Mouse (Mus musculus) kidney, postnatal 0 days (tissue): ENCODE measurements around the gene Klhdc2. TPM values are rescaled to one million over a fixed set of nuclear protein-coding genes. Genes with fewer than 3 reads are reported as not detected.

ENCODE experiments used
- ATAC-seq: fragments of 200-750 bp; cut with Nextera tagmentation; replicated peaks from 2 replicates; pipeline ENCODE4 v1.8.0; 2017; ENCODE audit warnings: low read depth, moderate number of reproducible peaks, moderate TSS enrichment, moderate library complexity; ENCODE audit not compliant: low FRiP score
- DNase-seq: peaks from one replicate; pipeline ENCODE4 v3.0.0-alpha.2; 2016; ENCODE audit warnings: low spot score
- H3K27ac ChIP-seq: fragments of 300-500 bp; sonication (generic); 2 replicates; pipeline ENCODE4 v1.5.1; 2014; ENCODE audit warnings: mild to moderate bottlenecking
- H3K27me3 ChIP-seq: fragments of 300-500 bp; sonication (generic); 2 replicates; pipeline ENCODE4 v1.6.1; 2014; ENCODE audit warnings: low read length, mixed read lengths; ENCODE audit not compliant: insufficient read depth
- H3K36me3 ChIP-seq: fragments of 300-500 bp; sonication (generic); 2 replicates; pipeline ENCODE4 v1.6.1; 2014; ENCODE audit warnings: low read length, mixed read lengths; ENCODE audit not compliant: insufficient read depth
- H3K4me1 ChIP-seq: fragments of 300-500 bp; sonication (generic); replicated peaks from 2 replicates; pipeline ENCODE4 v1.6.1; 2014; ENCODE audit warnings: antibody characterized with exemption, low read length, mixed read lengths; ENCODE audit not compliant: insufficient read depth
- H3K4me2 ChIP-seq: fragments of 300-500 bp; sonication (generic); 2 replicates; pipeline ENCODE4 v1.6.1; 2014; ENCODE audit warnings: mild to moderate bottlenecking, low read length, moderate library complexity, mixed read lengths
- H3K4me3 ChIP-seq: fragments of 300-500 bp; sonication (generic); replicated peaks from 2 replicates; pipeline ENCODE4 v1.5.1; 2014; ENCODE audit warnings: low read depth, low read length
- H3K9ac ChIP-seq: fragments of 300-500 bp; sonication (generic); 2 replicates; pipeline ENCODE4 v1.6.1; 2014; ENCODE audit warnings: low read depth, low read length
- H3K9me3 ChIP-seq: fragments of 300-500 bp; sonication (generic); replicated peaks from 2 replicates; pipeline ENCODE4 v1.6.1; 2016; ENCODE audit warnings: low read length, inconsistent platforms, mixed read lengths
- CTCF ChIP-seq: IDR thresholded peaks from 2 replicates; pipeline ENCODE4 v1.5.1; 2016; ENCODE audit warnings: antibody characterized with exemption, low read depth, mild to moderate bottlenecking, moderate library complexity
- WGBS: fragments of 180-500 bp; shearing (Covaris S2); extraction: QIAGEN DNeasy Blood & Tissue Kit; methylation state at CpG from one replicate; pipeline ENCODE4 v1.1.7; 2014; 5-methylcytosine and 5-hydroxymethylcytosine counted together
- polyA plus RNA-seq: library from polyadenylated mRNA; unstranded; fragments of >200 nt; fragmentation: Nextera tagmentation; extraction: Ambion mirVana; gene quantifications from 2 replicates; pipeline ENCODE4 v1.2.1, GENCODE M21; 2015

Gene Klhdc2
- polyA plus RNA-seq, 1 experiment from 2014 or later = 141 TPM

DNA sequence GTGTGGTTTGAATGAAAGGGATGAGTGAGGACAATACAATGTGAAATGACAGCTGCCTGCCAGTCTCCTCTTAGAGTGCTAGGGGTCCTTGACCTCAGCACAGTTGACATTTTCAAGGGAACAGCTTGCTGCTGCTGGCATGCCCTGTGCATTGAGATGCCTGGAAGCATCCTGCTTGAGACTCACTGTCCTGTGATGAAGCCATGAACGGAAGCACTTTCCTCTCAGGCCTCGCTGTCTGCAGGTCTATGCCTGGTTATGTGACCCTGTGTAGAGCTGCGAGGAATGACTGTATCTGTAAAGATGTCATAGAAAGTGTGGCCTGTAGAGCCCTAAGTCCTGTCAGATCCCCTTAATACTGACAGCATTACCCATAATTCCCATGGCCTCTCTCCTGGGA lies 31.4 kb upstream of the Klhdc2 start:
- Histone ChIP-seq H3K27me3 (no peaks in the 10 kb centered on the region), H3K9me3 (no peaks in the 10 kb centered on the region), H3K27ac (no peak overlapping the region), H3K4me1 (no peaks in the 10 kb centered on the region), H3K4me2 (no peak overlapping the region), H3K36me3 (no peaks in the 10 kb centered on the region), H3K4me3 (no peak overlapping the region), H3K9ac (no peak overlapping the region)
- no peak for TF ChIP-seq CTCF
- WGBS = 88% methylated on average over 3 of the region's 3 CpGs
- DNase-seq (no peak), ATAC-seq (no peak)

DNA sequence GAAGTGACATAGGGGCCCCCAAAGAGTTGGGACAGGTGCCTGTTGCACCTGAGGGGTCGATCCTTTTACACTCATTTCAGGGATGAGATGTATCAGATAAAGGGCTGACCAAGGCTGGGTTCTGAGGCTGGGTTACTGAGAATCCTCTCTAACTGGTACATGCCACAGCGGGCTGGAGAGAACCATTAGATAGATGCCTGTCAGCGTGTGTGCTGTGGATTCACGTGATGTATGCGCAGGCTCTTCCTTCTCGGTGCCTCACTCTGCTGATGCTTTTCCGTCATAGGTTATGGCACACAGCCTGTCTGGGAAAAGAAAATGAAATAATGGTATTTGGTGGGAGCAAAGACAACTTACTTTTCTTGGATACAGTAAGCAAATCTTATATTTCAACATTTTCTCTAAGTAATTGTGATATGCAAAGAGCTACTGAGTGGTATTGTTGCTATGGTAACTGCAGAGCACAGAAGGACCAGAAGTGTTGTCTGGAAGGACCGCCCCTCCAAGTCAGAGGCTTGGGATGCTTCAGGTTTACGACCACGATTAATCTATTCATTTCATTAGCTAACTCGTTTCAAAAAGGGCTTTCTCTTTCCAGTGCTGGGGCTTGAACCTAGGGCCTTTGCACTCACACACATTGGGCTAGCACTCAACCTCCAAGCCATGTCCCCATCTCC lies 28.4 kb upstream of the Klhdc2 start:
- Histone ChIP-seq H3K4me3 (no peak overlapping the region), H3K4me2 (no peak overlapping the region), H3K36me3 (no peaks in the 10 kb centered on the region), H3K27me3 (no peaks in the 10 kb centered on the region), H3K9me3 (no peaks in the 10 kb centered on the region), H3K9ac (no peak overlapping the region), H3K27ac (no peak overlapping the region), H3K4me1 (no peaks in the 10 kb centered on the region)
- ATAC-seq (no peak), DNase-seq (no peak)
- WGBS = 77% methylated on average over 11 of the region's 11 CpGs
- TF ChIP-seq CTCF = no peak

DNA sequence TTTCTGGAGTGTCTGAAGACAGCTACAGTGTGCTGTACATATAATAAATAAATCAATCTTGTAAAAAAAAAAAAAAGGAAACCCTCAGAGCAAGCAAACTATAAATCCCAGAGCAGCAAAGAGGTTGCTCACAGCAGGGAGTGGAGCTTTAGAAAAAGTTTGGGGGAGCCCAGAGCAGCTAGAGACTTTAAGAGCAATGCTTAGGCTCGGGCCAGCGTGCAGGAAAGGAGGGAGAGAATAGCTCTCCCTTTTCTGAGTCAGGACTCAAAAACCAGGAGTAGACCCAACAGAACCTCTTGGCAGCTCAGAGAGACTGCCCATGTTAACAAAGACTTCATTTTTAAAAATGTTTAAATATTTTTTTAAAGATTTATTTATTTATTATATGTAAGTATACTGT lies 27.5 kb upstream of the Klhdc2 start:
- ATAC-seq = no peak

DNA sequence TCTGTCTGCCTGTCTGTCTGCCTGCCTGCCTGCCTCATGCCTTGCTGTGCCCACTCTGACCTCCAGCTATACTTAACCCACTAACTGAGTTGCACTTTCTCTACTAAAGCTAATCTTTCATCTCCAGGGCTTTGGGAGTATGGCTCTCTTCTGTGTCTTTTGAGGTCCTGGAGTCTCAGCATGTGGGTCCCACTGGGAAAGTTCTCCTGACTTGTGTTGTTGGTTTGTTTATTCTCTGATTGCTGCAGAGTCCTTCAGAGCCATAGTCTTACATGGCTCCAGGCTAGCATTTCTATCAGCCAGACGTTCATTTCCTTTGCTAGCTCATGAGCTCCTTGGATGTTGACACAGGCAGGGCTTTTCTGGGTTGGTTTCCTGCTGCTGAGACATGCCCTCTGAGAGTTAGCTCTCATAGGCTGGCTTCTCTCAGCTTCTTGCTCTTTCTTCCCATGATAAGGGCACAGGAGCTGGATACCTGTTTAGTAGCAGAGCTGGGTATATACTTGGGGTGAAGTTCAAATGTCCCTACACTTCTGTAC lies 16.5 kb upstream of the Klhdc2 start:
- H3K9me3 ChIP-seq = no peaks in the 10 kb centered on the region
- TF ChIP-seq CTCF = no peak
- no peak overlapping the region for H3K27ac ChIP-seq
- ATAC-seq (no peak), DNase-seq (no peak)
- no peaks in the 10 kb centered on the region for H3K4me1 ChIP-seq
- H3K27me3 ChIP-seq = no peaks in the 10 kb centered on the region
- WGBS = 33% methylated on average over 1 of the region's 1 CpGs
- H3K9ac ChIP-seq = no peak overlapping the region
- no peak overlapping the region for H3K4me3 ChIP-seq
- no peaks in the 10 kb centered on the region for H3K36me3 ChIP-seq
- H3K4me2 ChIP-seq = no peak overlapping the region

More for the DNA sequence above, 27.5 kb upstream of the Klhdc2 start:
- Histone ChIP-seq H3K36me3 (no peaks in the 10 kb centered on the region), H3K4me3 (no peak overlapping the region), H3K4me2 (no peak overlapping the region), H3K9me3 (no peaks in the 10 kb centered on the region), H3K27me3 (no peaks in the 10 kb centered on the region), H3K27ac (no peak overlapping the region), H3K4me1 (no peaks in the 10 kb centered on the region), H3K9ac (no peak overlapping the region)
- no peak for TF ChIP-seq CTCF
- no peak for DNase-seq
- 79% methylated on average over 2 of the region's 2 CpGs for WGBS

DNA sequence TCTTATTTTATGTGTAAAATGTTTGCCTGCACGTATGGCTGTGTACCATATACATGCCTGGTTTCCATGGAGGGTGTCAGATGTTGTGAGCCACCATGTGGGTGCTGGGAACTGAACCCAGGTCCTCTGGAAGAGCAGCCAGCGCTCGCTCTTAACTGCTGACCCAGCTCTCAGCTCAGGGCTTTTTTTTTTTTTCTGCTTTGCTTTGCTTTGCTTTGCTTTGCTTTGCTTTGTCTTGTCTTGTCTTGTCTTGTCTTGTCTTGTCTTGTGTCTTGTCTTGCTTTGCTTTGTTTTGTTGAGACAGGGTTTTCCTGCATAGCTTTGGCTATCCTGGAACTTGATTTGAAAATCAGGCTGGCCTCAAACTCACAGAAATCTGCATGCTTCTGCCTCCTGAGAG lies 15.6 kb upstream of the Klhdc2 start:
- Histone ChIP-seq H3K36me3 (no peaks in the 10 kb centered on the region), H3K9me3 (no peaks in the 10 kb centered on the region), H3K27me3 (no peaks in the 10 kb centered on the region), H3K4me3 (no peak overlapping the region), H3K9ac (no peak overlapping the region), H3K4me2 (no peak overlapping the region), H3K27ac (no peak overlapping the region), H3K4me1 (no peaks in the 10 kb centered on the region)
- no peak for TF ChIP-seq CTCF
- no peak for DNase-seq
- no peak for ATAC-seq
- 91% methylated on average over 3 of the region's 3 CpGs for WGBS

DNA sequence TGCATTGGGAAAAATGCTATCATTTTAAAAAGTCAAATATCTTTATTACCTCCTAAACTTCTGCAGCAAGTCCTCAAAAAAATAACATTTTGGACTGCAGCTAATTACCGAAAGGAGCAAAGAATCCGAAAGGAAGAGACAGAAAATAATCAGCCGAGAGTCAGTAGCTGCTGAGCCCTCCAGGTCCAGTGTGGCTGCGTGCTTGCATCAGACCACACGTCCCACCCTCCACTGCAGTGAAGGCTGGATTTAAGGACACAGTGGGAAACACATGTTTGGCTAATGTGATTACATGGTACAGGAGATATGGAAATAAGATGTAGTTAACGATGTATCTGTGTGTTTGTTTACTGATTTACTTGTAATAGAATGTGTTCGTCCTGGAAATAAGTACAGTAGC lies 13.3 kb upstream of the Klhdc2 start:
- Histone ChIP-seq H3K4me3 (no peak overlapping the region), H3K4me1 (no peaks in the 10 kb centered on the region), H3K27me3 (no peaks in the 10 kb centered on the region), H3K36me3 (no peaks in the 10 kb centered on the region), H3K9ac (no peak overlapping the region), H3K4me2 (no peak overlapping the region), H3K27ac (no peak overlapping the region), H3K9me3 (no peaks in the 10 kb centered on the region)
- 92% methylated on average over 7 of the region's 7 CpGs for WGBS
- DNase-seq (no peak), ATAC-seq (no peak)
- TF ChIP-seq CTCF = no peak

DNA sequence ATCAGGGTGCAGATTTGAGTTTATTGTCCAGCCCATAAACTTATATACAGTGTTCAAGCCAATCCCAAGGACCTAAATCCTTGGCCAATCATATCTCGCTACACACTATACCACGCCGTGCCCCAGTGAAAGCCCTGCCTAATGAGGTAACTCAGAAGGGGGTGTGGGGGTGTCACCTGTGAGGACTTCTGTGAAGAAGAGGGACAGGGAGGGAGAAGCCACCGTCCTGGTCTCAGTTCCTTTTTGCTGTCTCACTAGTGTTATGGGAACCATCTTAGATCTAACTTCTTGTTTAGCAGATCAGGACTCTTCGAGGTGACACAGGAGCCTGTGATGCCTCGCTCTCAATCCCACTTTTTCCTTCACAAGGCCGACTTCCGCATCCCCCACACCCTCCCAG lies 8.9 kb upstream of the Klhdc2 start:
- DNase-seq = no peak
- ATAC-seq = no peak
- Histone ChIP-seq H3K9me3 (no peaks in the 10 kb centered on the region), H3K4me3 (no peak overlapping the region), H3K4me1 (no peaks in the 10 kb centered on the region), H3K27me3 (no peaks in the 10 kb centered on the region), H3K27ac (no peak overlapping the region), H3K4me2 (no peak overlapping the region), H3K36me3 (no peaks in the 10 kb centered on the region), H3K9ac (no peak overlapping the region)
- TF ChIP-seq CTCF = no peak
- 89% methylated on average over 8 of the region's 8 CpGs for WGBS
